Mouse (Mus musculus) hindbrain, embryonic 11.5 days (tissue): Measurements from ENCODE around the gene Myh6. TPM values are rescaled to one million over a fixed set of nuclear protein-coding genes. Genes with fewer than 3 reads are reported as not detected.
"Not testable (repeated sequence)": the region's sequence is repeated elsewhere in the genome, so short reads cannot be mapped to it uniquely, and the experiment has no call there.

Experiments used
- ATAC-seq: fragments of 200-750 bp; cut with Nextera tagmentation; 2 replicates; pipeline ENCODE4 v1.8.0; 2017; ENCODE audit warnings: mild to moderate bottlenecking, moderate TSS enrichment, moderate library complexity; ENCODE audit not compliant: low FRiP score
- DNase-seq: peaks from one replicate; pipeline ENCODE4 v3.0.0-alpha.2; 2015; ENCODE audit warnings: low spot score
- H3K27ac ChIP-seq: fragments of 300-500 bp; sonication (generic); 2 replicates; pipeline ENCODE4 v1.5.1; 2014; ENCODE audit warnings: mild to moderate bottlenecking, low read depth, low read length
- H3K27me3 ChIP-seq: fragments of 300-500 bp; sonication (generic); 2 replicates; pipeline ENCODE4 v1.6.1; 2014; ENCODE audit warnings: mild to moderate bottlenecking, low read length, moderate library complexity, mixed read lengths; ENCODE audit not compliant: control insufficient read depth, insufficient read depth
- H3K36me3 ChIP-seq: fragments of 300-500 bp; sonication (generic); 2 replicates; pipeline ENCODE4 v1.6.1; 2014; ENCODE audit warnings: mild to moderate bottlenecking, low read length, moderate library complexity, mixed read lengths; ENCODE audit not compliant: control insufficient read depth, insufficient read depth
- H3K4me1 ChIP-seq: fragments of 300-500 bp; sonication (generic); replicated peaks from 2 replicates; pipeline ENCODE4 v1.6.1; 2014; ENCODE audit warnings: low read length, mixed read lengths; ENCODE audit not compliant: control insufficient read depth, insufficient read depth
- H3K4me2 ChIP-seq: fragments of 300-500 bp; sonication (generic); replicated peaks from 2 replicates; pipeline ENCODE4 v1.6.1; 2014; ENCODE audit warnings: mild to moderate bottlenecking, low read depth, low read length
- H3K4me3 ChIP-seq: fragments of 300-500 bp; sonication (generic); 2 replicates; pipeline ENCODE4 v1.5.1; 2014; ENCODE audit warnings: low read depth, low read length
- H3K9ac ChIP-seq: fragments of 300-500 bp; sonication (generic); 2 replicates; pipeline ENCODE4 v1.6.1; 2014; ENCODE audit warnings: low read depth, low read length
- H3K9me3 ChIP-seq: fragments of 300-500 bp; sonication (generic); 2 replicates; pipeline ENCODE4 v1.6.1; 2016; ENCODE audit warnings: low read length; ENCODE audit not compliant: control insufficient read depth
- WGBS: fragments of 180-500 bp; shearing (Covaris S2); extraction: QIAGEN DNeasy Blood & Tissue Kit; methylation state at CpG from one replicate; pipeline ENCODE4 v1.1.7; 2014; 5-methylcytosine and 5-hydroxymethylcytosine counted together
- polyA plus RNA-seq: library from polyadenylated mRNA; unstranded; fragments of >200 nt; fragmentation: Nextera tagmentation; extraction: Ambion mirVana; gene quantifications from 2 replicates; pipeline ENCODE4 v1.2.1, GENCODE M21; 2014

Myh6 gene
- polyA plus RNA-seq, 1 experiment from 2014 or later = 0.34 TPM

DNA sequence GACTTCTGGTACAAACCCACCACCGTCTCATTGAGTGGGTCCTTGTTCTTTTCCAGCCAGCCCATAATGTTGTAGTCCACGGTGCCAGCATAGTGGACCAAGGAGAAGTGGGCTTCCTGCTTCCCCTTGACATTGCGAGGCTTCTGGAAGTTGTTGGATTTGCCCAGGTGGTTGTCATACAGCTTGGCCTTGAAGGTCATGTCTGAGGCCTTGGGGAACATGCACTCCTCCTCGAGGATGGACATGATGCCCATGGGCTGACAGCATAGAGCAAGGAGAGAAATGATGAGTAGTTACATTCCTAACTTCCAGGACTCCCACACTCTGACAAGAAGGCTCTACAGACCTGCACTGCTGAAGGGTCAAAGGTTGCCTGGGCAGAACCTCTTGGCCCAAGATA is 8.2 kb downstream of the Myh6 start:
- Histone ChIP-seq H3K9me3 (no peaks in the 10 kb centered on the region), H3K27ac (no peak overlapping the region), H3K4me1 (no peaks in the 10 kb centered on the region), H3K4me2 (no peak overlapping the region), H3K36me3 (no peaks in the 10 kb centered on the region), H3K4me3 (no peak overlapping the region), H3K9ac (no peak overlapping the region), H3K27me3 (no peaks in the 10 kb centered on the region)
- ATAC-seq (no peak), DNase-seq (no peak)
- WGBS = 87% methylated on average over 4 of the region's 4 CpGs

DNA sequence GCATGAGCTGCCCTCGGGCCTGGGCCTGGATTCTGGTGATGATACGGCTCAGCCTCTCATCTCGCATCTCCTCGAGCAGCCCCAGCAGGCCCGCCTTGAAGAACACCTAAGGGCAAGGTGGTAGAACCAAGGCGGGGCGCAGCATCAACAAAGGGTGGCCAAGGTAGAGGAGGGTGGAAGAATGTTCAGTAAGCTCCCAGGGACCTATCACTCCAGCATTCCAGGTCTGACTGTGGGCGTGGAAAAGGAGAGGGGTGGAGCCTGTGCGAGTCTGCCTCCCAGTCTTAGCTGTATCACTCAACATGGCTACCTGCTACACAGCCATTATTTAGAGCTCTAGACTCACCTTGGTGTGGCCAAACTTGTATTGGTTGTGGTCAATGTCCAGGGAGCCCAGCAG is 10.2 kb downstream of the Myh6 start:
- Histone ChIP-seq H3K4me2 (no peak overlapping the region), H3K9ac (no peak overlapping the region), H3K4me1 (no peaks in the 10 kb centered on the region), H3K27me3 (no peaks in the 10 kb centered on the region), H3K4me3 (no peak overlapping the region), H3K27ac (no peak overlapping the region), H3K36me3 (no peaks in the 10 kb centered on the region), H3K9me3 (no peaks in the 10 kb centered on the region)
- DNase-seq = no peak
- 84% methylated on average over 9 of the region's 9 CpGs for WGBS
- no peak for ATAC-seq

DNA sequence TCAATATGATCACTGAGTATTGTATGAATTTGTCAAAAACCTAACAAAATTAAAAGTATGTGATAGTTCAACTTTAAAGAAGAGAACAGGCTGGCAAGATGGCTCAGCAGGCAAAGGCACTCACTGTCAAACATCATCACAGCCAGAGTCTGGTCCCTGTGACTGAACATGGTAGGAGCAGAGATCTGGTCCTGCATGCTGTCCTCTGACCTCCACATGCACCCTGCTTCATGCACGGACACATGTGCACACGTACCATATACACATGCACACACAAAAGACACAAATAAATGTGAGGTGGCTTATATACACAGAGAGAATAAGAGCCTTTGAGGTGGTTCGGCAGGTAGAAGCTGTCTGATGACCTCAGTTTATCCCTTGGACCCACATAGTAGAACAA is 11.2 kb downstream of the Myh6 start:
- Histone ChIP-seq H3K36me3 (no peaks in the 10 kb centered on the region), H3K4me1 (no peaks in the 10 kb centered on the region), H3K9ac (no peak overlapping the region), H3K27me3 (no peaks in the 10 kb centered on the region), H3K9me3 (no peaks in the 10 kb centered on the region), H3K4me2 (no peak overlapping the region), H3K27ac (no peak overlapping the region), H3K4me3 (no peak overlapping the region)
- ATAC-seq (no peak), DNase-seq (no peak)
- 90% methylated on average over 3 of the region's 3 CpGs for WGBS

DNA sequence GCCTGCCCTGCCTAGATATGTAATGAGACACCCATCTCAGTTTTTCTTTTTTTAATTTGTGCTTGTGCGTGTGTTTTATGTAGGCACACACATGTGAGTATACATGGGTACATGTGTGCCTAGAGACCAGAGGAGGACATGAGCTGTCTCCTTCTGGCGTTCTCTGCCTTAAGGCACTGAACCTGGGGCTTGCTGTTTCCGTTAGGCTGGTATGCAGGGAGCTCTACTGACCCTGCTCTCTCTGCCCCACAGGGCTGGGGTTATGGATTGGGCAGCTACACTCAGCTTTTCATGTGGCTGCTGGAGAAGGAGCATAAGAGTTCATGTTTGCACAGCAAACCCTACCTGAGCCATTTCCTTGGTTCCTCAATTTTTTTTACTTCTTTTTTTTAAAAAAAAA is 12.3 kb downstream of the Myh6 start:
- no peak for DNase-seq
- H3K27ac ChIP-seq = no peak overlapping the region
- no peak for ATAC-seq
- H3K4me1 ChIP-seq = no peaks in the 10 kb centered on the region
- no peaks in the 10 kb centered on the region for H3K27me3 ChIP-seq
- H3K4me3 ChIP-seq = no peak overlapping the region
- 79% methylated on average over 3 of the region's 3 CpGs for WGBS
- H3K9me3 ChIP-seq = no peaks in the 10 kb centered on the region
- H3K36me3 ChIP-seq = no peaks in the 10 kb centered on the region
- H3K4me2 ChIP-seq = no peak overlapping the region
- H3K9ac ChIP-seq = no peak overlapping the region

DNA sequence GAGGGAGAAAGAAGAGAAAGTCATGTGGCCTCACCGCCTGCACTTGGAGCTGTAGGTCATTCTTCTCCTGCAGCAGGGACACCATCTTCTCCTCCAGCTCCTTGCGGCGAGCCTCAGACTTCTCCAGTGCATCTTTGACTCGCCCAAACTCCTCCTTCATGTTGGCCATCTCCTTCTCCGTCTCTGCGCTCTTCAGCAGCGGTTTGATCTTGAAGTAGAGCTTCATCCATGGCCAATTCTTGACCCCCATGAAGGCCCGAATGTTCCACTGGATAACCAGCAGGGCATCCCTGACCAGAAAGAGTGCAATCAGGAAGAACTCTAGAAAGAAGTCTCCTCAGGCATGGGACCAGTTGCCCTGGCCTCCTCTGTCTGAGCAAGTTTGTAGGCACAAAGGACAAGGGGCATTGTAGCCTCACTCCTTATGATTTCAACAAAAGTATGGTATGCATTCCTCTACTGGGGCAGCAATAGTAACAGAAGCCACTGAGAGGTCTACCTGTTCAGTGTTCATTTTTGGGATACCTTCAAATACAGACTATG is 13.0 kb downstream of the Myh6 start:
- Histone ChIP-seq H3K9ac (no peak overlapping the region), H3K27me3 (no peaks in the 10 kb centered on the region), H3K4me2 (no peak overlapping the region), H3K4me3 (no peak overlapping the region), H3K9me3 (no peaks in the 10 kb centered on the region), H3K36me3 (no peaks in the 10 kb centered on the region), H3K4me1 (no peaks in the 10 kb centered on the region), H3K27ac (no peak overlapping the region)
- WGBS = 90% methylated on average over 8 of the region's 8 CpGs
- DNase-seq = no peak
- no peak for ATAC-seq

DNA sequence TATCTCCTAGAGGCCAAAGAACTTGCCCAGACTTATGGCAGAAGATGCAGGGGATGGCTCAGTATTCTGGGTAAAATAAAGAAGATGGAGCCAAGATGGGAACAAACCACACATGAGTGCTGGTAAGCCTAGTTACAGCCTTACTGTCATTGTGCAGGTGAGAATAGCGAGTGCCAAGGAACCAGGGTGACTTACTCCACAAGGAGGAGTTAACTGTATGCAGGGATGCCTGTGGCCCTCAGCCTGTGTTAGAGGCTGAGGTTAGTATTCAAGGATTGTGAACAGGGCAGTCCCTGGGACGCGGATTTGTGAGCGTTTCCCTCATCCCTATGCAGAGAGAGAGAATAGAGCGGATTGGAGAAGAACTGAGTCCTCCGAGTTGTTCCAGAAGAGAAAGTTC is 15.1 kb downstream of the Myh6 start:
- Histone ChIP-seq H3K4me2 (no peak overlapping the region), H3K9ac (no peak overlapping the region), H3K27ac (no peak overlapping the region), H3K36me3 (no peaks in the 10 kb centered on the region), H3K4me3 (no peak overlapping the region), H3K9me3 (no peaks in the 10 kb centered on the region), H3K27me3 (no peaks in the 10 kb centered on the region), H3K4me1 (no peaks in the 10 kb centered on the region)
- WGBS = 87% methylated on average over 6 of the region's 6 CpGs
- DNase-seq (no peak), ATAC-seq (no peak)

DNA sequence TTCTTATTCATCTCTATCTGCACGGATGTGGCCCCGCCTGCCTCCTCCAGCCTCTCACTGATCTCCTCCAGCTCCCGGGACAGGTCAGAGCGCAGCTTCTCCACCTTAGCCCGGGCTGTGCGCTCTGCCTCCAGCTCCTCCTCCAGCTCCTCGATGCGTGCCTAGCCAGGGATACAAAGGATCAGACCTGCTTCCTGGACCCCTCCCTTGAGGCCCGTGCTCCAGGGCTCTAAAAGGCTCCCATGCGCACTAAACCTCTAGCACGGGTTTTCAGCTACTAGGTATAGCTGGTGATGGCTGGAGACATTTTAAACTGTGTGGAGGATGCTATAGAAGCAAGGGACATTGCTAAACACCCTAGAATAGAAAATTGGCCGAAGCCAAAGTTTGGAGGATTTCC is 16.2 kb downstream of the Myh6 start:
- 54% methylated on average over 12 of the region's 12 CpGs for WGBS
- H3K4me1 ChIP-seq = no peaks in the 10 kb centered on the region
- no peak for ATAC-seq
- no peak overlapping the region for H3K27ac ChIP-seq
- H3K9ac ChIP-seq = no peak overlapping the region
- no peak for DNase-seq
- H3K4me3 ChIP-seq = no peak overlapping the region
- no peaks in the 10 kb centered on the region for H3K9me3 ChIP-seq
- no peaks in the 10 kb centered on the region for H3K36me3 ChIP-seq
- no peaks in the 10 kb centered on the region for H3K27me3 ChIP-seq
- H3K4me2 ChIP-seq = no peak overlapping the region

DNA sequence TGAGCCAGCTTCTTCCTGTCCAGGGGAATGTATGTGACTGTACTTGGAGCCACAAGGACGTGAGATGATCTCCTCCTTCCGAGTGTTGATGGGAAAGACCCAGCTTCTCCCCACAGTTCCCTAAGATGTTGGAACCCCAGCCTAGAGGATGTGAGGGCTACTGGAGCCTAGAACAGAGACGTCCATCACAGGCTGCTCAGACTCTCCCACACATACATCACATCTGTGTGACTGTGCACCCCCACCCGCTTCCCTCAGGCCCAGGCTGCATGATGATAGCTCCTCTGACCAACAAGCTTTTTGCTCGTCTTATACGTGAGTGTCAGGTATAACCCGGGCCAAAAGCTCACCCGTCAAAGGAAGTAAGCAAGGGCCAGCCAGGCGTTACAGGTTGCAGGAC is 17.9 kb downstream of the Myh6 start:
- Histone ChIP-seq H3K4me1 (no peaks in the 10 kb centered on the region), H3K27me3 (no peaks in the 10 kb centered on the region), H3K9me3 (no peaks in the 10 kb centered on the region), H3K36me3 (no peaks in the 10 kb centered on the region), H3K4me2 (no peak overlapping the region), H3K27ac (no peak overlapping the region), H3K4me3 (no peak overlapping the region), H3K9ac (no peak overlapping the region)
- no peak for ATAC-seq
- WGBS = 86% methylated on average over 9 of the region's 9 CpGs
- no peak for DNase-seq

DNA sequence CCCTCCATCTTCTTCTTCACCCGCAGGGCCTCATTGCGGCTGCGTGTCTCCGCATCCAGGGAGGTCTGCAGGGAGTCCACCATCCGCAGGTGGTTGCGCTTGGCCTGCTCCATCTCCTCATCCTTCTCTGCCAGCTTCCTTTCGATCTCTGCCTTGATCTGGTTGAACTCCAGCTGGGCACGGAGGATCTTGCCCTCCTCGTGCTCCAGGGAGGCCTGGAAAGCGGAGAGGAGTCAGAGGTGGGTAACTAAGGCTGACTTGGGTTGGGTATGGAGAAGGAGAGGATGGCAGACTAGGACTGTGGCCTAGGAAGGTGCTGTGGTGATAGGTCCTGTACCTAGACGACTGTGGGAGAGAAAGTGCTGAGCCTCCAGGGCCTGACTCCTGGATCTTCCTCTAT is 19.7 kb downstream of the Myh6 start:
- H3K27me3 ChIP-seq, H3K4me3 ChIP-seq, H3K27ac ChIP-seq, H3K4me2 ChIP-seq, DNase-seq, H3K36me3 ChIP-seq, H3K9ac ChIP-seq, ATAC-seq, H3K4me1 ChIP-seq, H3K9me3 ChIP-seq: not testable (repeated sequence)
- WGBS = 83% methylated on average over 8 of the region's 11 CpGs
